ENCODE assay signal across 20 mouse cellular contexts in the genomic region with DNA sequence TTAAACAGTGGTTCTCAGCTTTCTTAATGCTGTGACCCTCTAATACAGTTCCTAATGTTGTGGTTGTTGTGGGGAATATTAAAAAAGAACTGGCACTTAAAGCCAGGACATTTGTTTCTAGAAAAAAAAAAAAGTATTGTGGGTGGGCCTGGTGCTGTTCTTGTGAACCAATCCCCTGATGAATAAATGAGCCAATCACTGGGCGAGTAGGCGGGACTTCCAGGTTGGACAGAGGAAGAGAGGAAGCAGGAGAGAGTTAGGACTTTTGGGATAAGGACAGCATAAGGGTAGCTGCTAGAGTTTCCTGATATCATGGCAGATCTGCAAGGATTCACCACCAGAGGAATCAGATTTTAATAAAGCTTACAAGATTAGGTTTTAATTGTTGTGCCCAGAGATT.
A peak's percentile ranks its signal among the peaks of the same experiment; 100 is the strongest.
DNase-seq lines count a peak whose midpoint lies in the region; ATAC-seq and TF ChIP-seq lines count a peak whose summit lies in the region.
"Had no signal": no experiment of that assay in that cellular context is flagged by ENCODE, and none has a peak within 500 bp of the region (broad histone marks: within the 10 kb centered on the region; RNA-seq: fewer than 3 reads in every experiment).

No protein-coding gene starts in this region.

- H3K4me3 ChIP-seq in ES-Bruce4 (ENCODE audit: low read depth, low read length), result peak overlapping the region; percentile 74
- H3K4me3 ChIP-seq in myocyte, result peak overlapping the region; percentile 13
- H3K4me3 ChIP-seq in midbrain, embryonic 14.5 days (replicated peaks; ENCODE audit: low read depth, low read length), result no peak overlapping the region
- H3K4me3 ChIP-seq in heart, embryonic 12.5 days, result no peak overlapping the region
- H3K4me3 ChIP-seq: embryonic facial prominence, embryonic 15.5 days; forebrain, embryonic 13.5 days; limb, embryonic 13.5 days; midbrain, embryonic 10.5 days; neural tube, embryonic 15.5 days had no signal

- H3K4me1 ChIP-seq in ES-Bruce4 (ENCODE audit: control insufficient read depth, insufficient read depth, low read length), result no peaks in the 10 kb centered on the region
- peaks cover 24% of the 10 kb centered on the region for H3K4me1 ChIP-seq in midbrain, embryonic 14.5 days (ENCODE audit: control insufficient read depth, insufficient read depth, low read length)
- peaks cover 16% of the 10 kb centered on the region for H3K4me1 ChIP-seq in heart, embryonic 12.5 days (replicated peaks)

- no peak overlapping the region for H3ac ChIP-seq in myocyte (ENCODE audit: control insufficient read depth, insufficient read length)

- no peaks in the 10 kb centered on the region for H3K9me3 ChIP-seq in ES-Bruce4 (replicated peaks; ENCODE audit: control insufficient read depth, insufficient read depth, low read length, poor library complexity, severe bottlenecking)
- H3K9me3 ChIP-seq in midbrain, embryonic 14.5 days (ENCODE audit: control insufficient read depth, low read length), result no peaks in the 10 kb centered on the region
- H3K9me3 ChIP-seq in heart, embryonic 12.5 days (replicated peaks), result no peaks in the 10 kb centered on the region
- H3K9me3 ChIP-seq: embryonic facial prominence, embryonic 15.5 days; forebrain, embryonic 13.5 days; limb, embryonic 13.5 days; midbrain, embryonic 10.5 days; neural tube, embryonic 15.5 days had no signal

- H3K79me2 ChIP-seq in myocyte (ENCODE audit: control insufficient read depth, insufficient read depth), result no peaks in the 10 kb centered on the region

- TF ChIP-seq POLR2A in ES-Bruce4 (IDR thresholded peaks at IDR 0.05; ENCODE audit: insufficient read depth, low read length), result no peak
- no peak for TF ChIP-seq POLR2A in myocyte (IDR thresholded peaks at IDR 0.05; ENCODE audit: insufficient read length, low read depth)

- no peaks in the 10 kb centered on the region for H3K27me3 ChIP-seq in ES-Bruce4 (ENCODE audit: control insufficient read depth, insufficient read depth, low read length, poor library complexity, severe bottlenecking)
- no peaks in the 10 kb centered on the region for H3K27me3 ChIP-seq in myocyte (ENCODE audit: control insufficient read depth, insufficient read depth, insufficient read length)
- no peaks in the 10 kb centered on the region for H3K27me3 ChIP-seq in midbrain, embryonic 14.5 days (ENCODE audit: control insufficient read depth, insufficient read depth, low read length)
- no peaks in the 10 kb centered on the region for H3K27me3 ChIP-seq in heart, embryonic 12.5 days (replicated peaks)
- H3K27me3 ChIP-seq: embryonic facial prominence, embryonic 15.5 days; limb, embryonic 13.5 days; Patski had no signal

- peak overlapping the region; percentile 70 for H3K4me2 ChIP-seq in myocyte (ENCODE audit: low read depth)
- H3K4me2 ChIP-seq in midbrain, embryonic 14.5 days (ENCODE audit: low read length), result no peak overlapping the region
- H3K4me2 ChIP-seq in heart, embryonic 12.5 days, result no peak overlapping the region
- H3K4me2 ChIP-seq: embryonic facial prominence, embryonic 15.5 days; forebrain, embryonic 13.5 days; limb, embryonic 13.5 days; neural tube, embryonic 15.5 days had no signal

- 93% methylated on average over 2 of the region's 2 CpGs for WGBS in midbrain, embryonic 14.5 days
- WGBS in heart, embryonic 12.5 days, result 64% methylated on average over 2 of the region's 2 CpGs

- no peak for TF ChIP-seq CTCF in ES-Bruce4 (IDR thresholded peaks at IDR 0.05; ENCODE audit: low read depth, low read length)

- no peaks in the 10 kb centered on the region for H3K36me3 ChIP-seq in ES-Bruce4 (ENCODE audit: control insufficient read depth, insufficient read depth, low read length, poor library complexity, severe bottlenecking)
- H3K36me3 ChIP-seq in myocyte (ENCODE audit: control insufficient read depth, insufficient read depth), result no peaks in the 10 kb centered on the region
- no peaks in the 10 kb centered on the region for H3K36me3 ChIP-seq in midbrain, embryonic 14.5 days (ENCODE audit: control insufficient read depth, insufficient read depth, low read length)
- no peaks in the 10 kb centered on the region for H3K36me3 ChIP-seq in heart, embryonic 12.5 days
- H3K36me3 ChIP-seq: embryonic facial prominence, embryonic 15.5 days; limb, embryonic 13.5 days; midbrain, embryonic 10.5 days; neural tube, embryonic 15.5 days had no signal

- H3K27ac ChIP-seq in ES-Bruce4 (ENCODE audit: insufficient read depth, low read length), result no peak overlapping the region
- H3K27ac ChIP-seq in midbrain, embryonic 14.5 days (replicated peaks; ENCODE audit: low read depth, low read length), result no peak overlapping the region
- no peak overlapping the region for H3K27ac ChIP-seq in heart, embryonic 12.5 days (ENCODE audit: poor library complexity, severe bottlenecking)
- H3K27ac ChIP-seq: embryonic facial prominence, embryonic 15.5 days; forebrain, embryonic 13.5 days; limb, embryonic 13.5 days; midbrain, embryonic 10.5 days; neural tube, embryonic 15.5 days had no signal

- TF ChIP-seq EP300 in ES-Bruce4 (IDR thresholded peaks at IDR 0.05; ENCODE audit: insufficient read depth, low read depth, low read length), result no peak

- no peak for ATAC-seq in midbrain, embryonic 14.5 days (ENCODE audit: low FRiP score, low TSS enrichment)
- ATAC-seq in heart, embryonic 12.5 days (ENCODE audit: insufficient number of reproducible peaks, low FRiP score), result no peak
- ATAC-seq: forebrain, embryonic 13.5 days; hindbrain, embryonic 16.5 days; intestine, postnatal 0 days; Patski had no signal

- DNase-seq in thymus, postnatal 14 days, result peak; percentile 6
- DNase-seq in thymus, adult 18-20 months, result no peak
- DNase-seq in ZHBTc4 (ENCODE audit: low read depth, low spot score), result peak; percentile 68
- DNase-seq in midbrain, embryonic 14.5 days, result no peak
- no peak for DNase-seq in layer of hippocampus, adult 18-20 months (ENCODE audit: low spot score in 2 of 2)
- DNase-seq: cerebellum, postnatal 10 days; gastrocnemius, postnatal 36 days; heart, postnatal 14 days; kidney, postnatal 10 days had no signal

- no peak overlapping the region; the same call in 1 of the 2 replicates for H3K9ac ChIP-seq in ES-Bruce4 (ENCODE audit: low read depth, poor library complexity, severe bottlenecking)
- no peak overlapping the region for H3K9ac ChIP-seq in midbrain, embryonic 14.5 days (replicated peaks; ENCODE audit: low read length)
- no peak overlapping the region for H3K9ac ChIP-seq in heart, embryonic 12.5 days
- H3K9ac ChIP-seq: embryonic facial prominence, embryonic 15.5 days; forebrain, embryonic 13.5 days; limb, embryonic 13.5 days; neural tube, embryonic 15.5 days had no signal

TF ChIP-seq in myocyte, 11 proteins besides CTCF, POLR2A, EP300 and RAD21:
- TF ChIP-seq SRF (IDR thresholded peaks at IDR 0.05; ENCODE audit: control insufficient read depth, insufficient read length, low read depth), result no peak
- no peak for TF ChIP-seq POLR2AphosphoS2 (IDR thresholded peaks at IDR 0.05; ENCODE audit: insufficient read length, low read depth)
- no peak for TF ChIP-seq CEBPB (IDR thresholded peaks at IDR 0.05; ENCODE audit: insufficient read depth, poor library complexity, severe bottlenecking)
- no peak for TF ChIP-seq REST (IDR thresholded peaks at IDR 0.05; ENCODE audit: insufficient read depth, insufficient read length)
- no peak for TF ChIP-seq MYOG (IDR thresholded peaks at IDR 0.05; ENCODE audit: control insufficient read depth in 1 of 3, insufficient read depth in 1 of 3, insufficient read length in 2 of 3, low read depth in 2 of 3)
- TF ChIP-seq MYOD1 (IDR thresholded peaks at IDR 0.05; ENCODE audit: control insufficient read depth in 1 of 3, insufficient read length in 2 of 3, low read depth in 2 of 3), result no peak
- TF ChIP-seq USF1 (IDR thresholded peaks at IDR 0.05; ENCODE audit: low read depth), result no peak
- no peak for TF ChIP-seq MAX (IDR thresholded peaks at IDR 0.05; ENCODE audit: low read depth)
- TF ChIP-seq TCF12 (IDR thresholded peaks at IDR 0.05; ENCODE audit: insufficient read depth, poor library complexity, severe bottlenecking), result no peak
- no peak for TF ChIP-seq TCF3 (IDR thresholded peaks at IDR 0.05; ENCODE audit: insufficient read length, low read depth)
- no peak for TF ChIP-seq E2F4 (IDR thresholded peaks at IDR 0.05; ENCODE audit: insufficient read depth)

Comparison
In these comparisons a context has a peak if more than half of its experiments do, and no peak if none do; other contexts are left out.
1. DNase-seq: peak in thymus, postnatal 14 days (single experiment) and ZHBTc4 (single experiment); none in thymus, adult 18-20 months (0 of 2), midbrain, embryonic 14.5 days (single experiment) and layer of hippocampus, adult 18-20 months (0 of 2).
2. H3K4me3 ChIP-seq: peak in ES-Bruce4 (single experiment) and myocyte (single experiment); none in midbrain, embryonic 14.5 days (single experiment) and heart, embryonic 12.5 days (single experiment).